Mouse (Mus musculus): ENCODE data around the gene Calm3. TPM values are rescaled to one million over a fixed set of nuclear protein-coding genes. Genes with fewer than 3 reads are reported as not detected.

Gene Calm3
- polyA plus RNA-seq, 1 experiment from 2014 or later, result 197 TPM

DNA sequence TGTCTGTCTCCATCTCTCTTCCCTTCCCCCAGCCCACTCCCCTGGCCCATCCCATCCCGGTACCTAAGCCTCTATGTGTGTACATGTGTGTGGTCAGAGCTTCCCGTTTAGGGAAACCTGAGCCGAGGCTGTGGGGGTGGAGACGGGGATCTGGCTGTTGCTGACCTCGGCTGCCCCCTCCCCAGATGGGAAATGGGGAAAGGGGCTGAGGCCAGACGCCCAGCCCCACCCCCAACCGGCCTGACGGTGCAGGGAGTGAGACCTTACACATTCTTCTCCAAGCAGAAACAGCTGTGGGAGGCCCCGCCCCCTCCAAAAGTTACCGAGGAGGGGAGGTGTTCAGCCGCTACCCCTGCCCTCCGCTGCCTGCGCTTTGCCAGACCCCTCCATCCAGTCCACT is 47.3 kb downstream of the Calm3 start:
- WGBS (ENCODE audit: missing documents), result 26% methylated on average over 13 of the region's 13 CpGs
- Histone ChIP-seq H3K36me3 (ENCODE audit: inconsistent target) (no peaks in the 10 kb centered on the region), H3K4me3 (ENCODE audit: inconsistent target) (no peak overlapping the region)

DNA sequence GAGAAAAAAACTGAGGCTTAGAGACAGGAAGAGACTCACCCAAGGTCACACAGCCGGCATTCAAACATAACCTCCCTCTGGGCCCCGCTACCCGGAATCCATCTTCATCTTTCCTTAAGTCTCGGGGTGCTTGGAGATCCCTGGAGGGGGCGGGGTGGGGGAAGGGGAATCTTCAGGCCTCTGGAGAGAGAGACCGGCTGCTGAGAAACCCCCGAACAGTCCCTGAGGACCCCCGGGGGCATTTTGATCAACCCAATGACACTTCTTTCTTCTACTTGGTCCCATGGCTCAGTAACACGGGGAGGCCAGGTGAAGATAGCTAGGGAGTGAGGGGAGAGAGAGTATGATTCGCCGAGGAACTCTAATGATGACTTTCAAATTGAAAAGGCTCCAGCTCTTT is 47.9 kb downstream of the Calm3 start:
- WGBS (ENCODE audit: missing documents), result 42% methylated on average over 11 of the region's 11 CpGs

More for the DNA sequence above, 47.3 kb downstream of the Calm3 start:
- no peaks in the 10 kb centered on the region for H3K79me2 ChIP-seq (ENCODE audit: inconsistent target)
- no peak overlapping the region for H3K27ac ChIP-seq

DNA sequence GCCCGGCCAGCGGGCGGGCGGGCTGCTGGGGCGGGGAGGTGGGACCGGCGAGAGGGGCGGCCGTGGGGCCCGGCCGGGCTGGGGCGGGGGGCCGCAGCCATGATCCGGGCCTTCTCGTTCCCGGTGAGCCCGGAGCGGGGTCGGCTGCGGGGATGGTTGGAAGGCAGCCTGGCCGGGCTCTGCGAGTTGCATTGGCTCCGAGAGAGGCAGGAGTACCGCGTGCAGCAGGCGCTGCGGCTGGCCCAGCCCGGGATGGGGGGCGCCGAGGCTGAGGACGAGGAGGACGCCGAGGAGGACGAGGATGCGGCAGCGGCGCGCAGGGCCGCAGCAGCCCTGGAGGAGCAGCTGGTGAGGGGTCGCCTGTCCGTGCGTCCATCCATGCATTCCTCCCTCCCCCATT is 48.6 kb downstream of the Calm3 start:
- Histone ChIP-seq H3K27ac (no peak overlapping the region), H3K36me3 (ENCODE audit: inconsistent target) (no peaks in the 10 kb centered on the region), H3K4me3 (ENCODE audit: inconsistent target) (no peak overlapping the region), H3K79me2 (ENCODE audit: inconsistent target) (no peaks in the 10 kb centered on the region)
- 0% methylated on average over 28 of the region's 42 CpGs for WGBS (ENCODE audit: missing documents)

More for the DNA sequence above, 47.9 kb downstream of the Calm3 start:
- Histone ChIP-seq H3K27ac (no peak overlapping the region), H3K36me3 (ENCODE audit: inconsistent target) (no peaks in the 10 kb centered on the region), H3K79me2 (ENCODE audit: inconsistent target) (no peaks in the 10 kb centered on the region), H3K4me3 (ENCODE audit: inconsistent target) (no peak overlapping the region)

DNA sequence AGATGAGACGGTGACA is 48.8 kb downstream of the Calm3 start, which contains the start of gene Dact3:
Gene Dact3 (plus strand): TSS at position 8 of the 16 bp plus-strand sequence.
- WGBS (ENCODE audit: missing documents), result no CpG with 5 or more reads among the region's 1 CpGs
- Histone ChIP-seq H3K36me3 (ENCODE audit: inconsistent target) (0 out of 2 replicates have a peak, but pooled peaks cover under 1% of the 10 kb centered on the region), H3K4me3 (ENCODE audit: inconsistent target) (peak within 1 kb of the TSS; percentile 37), H3K79me2 (ENCODE audit: inconsistent target) (no peaks in the 10 kb centered on the region), H3K27ac (peak within 1 kb of the TSS; percentile 66)

DNA sequence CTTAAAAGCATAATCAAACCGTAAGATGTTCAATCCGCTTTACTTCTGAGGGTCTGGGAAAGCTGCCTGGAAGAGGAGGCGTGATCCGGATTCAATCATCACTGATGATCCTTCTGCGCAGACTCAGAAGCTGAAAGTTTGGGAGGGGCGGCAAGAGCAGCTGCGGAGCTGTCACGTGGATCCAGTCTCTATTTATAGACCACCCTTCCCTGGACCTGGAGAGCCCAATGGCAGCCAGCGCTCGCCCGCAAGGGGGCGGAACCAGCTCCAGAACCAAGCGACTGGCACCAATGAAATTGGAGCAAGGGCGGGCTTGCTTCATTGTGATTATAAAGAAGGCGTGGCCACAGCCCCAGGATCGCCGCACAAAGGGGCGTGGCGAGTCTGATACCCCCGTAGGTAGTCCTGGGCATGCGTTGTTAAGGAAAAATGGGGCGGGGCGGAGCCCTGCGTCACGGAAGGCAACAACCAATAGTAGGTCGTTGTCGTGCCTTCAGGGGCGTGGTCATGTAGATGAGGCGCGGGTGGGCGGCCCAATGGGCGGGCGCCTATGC is 49.1 kb downstream of the Calm3 start:
- 0 out of 2 replicates have a peak, but pooled peaks cover 4% of the 10 kb centered on the region for H3K36me3 ChIP-seq (ENCODE audit: inconsistent target)
- H3K4me3 ChIP-seq (ENCODE audit: inconsistent target), result peak overlapping the region; percentile 37
- no peaks in the 10 kb centered on the region for H3K79me2 ChIP-seq (ENCODE audit: inconsistent target)
- 1% methylated on average over 27 of the region's 33 CpGs for WGBS (ENCODE audit: missing documents)
- peak overlapping the region; percentile 66 for H3K27ac ChIP-seq

DNA sequence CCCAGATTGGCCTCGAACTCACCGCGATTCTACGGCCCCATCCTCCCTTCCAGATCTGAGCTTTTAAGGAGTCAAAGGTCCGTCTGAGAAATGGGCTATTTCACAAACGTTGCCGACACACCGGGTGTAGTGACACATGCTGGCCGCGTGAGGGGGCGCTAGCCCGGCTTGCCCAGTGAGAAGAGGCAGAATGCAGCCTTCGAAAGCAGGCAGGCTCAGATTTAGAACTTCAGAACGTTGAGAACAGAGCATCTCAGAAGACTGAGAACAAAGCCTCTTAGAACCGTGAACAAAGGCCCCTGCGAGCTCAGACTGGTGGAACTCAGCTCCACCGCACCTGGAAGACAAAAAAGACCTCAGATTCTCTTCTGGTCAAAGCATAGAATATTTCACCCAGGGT is 49.7 kb downstream of the Calm3 start:
- 2% methylated on average over 17 of the region's 17 CpGs for WGBS (ENCODE audit: missing documents)
- Histone ChIP-seq H3K79me2 (ENCODE audit: inconsistent target) (no peaks in the 10 kb centered on the region), H3K27ac (peak overlapping the region; percentile 66), H3K4me3 (ENCODE audit: inconsistent target) (peak overlapping the region; percentile 37), H3K36me3 (ENCODE audit: inconsistent target) (0 out of 2 replicates have a peak, but pooled peaks cover 8% of the 10 kb centered on the region)

DNA sequence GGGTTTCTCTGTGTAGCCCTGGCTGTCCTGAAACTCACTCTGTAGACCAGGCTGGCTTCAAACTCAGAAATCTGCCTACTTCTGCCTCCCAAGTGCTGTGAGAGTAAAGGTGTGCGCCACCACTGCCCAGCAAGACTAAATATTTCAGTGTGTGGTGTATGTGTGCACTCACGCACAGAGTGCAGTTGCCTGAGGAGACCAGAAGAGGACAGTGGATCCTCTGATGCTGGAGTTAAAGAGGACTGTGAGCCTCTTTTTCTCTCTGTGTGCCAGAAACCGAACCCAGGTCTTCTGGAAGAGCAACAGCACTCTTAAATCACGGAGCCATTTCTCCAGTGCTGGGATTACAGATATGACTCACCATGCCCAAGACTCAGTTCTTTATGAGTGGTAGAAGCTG is 50.5 kb downstream of the Calm3 start:
- Histone ChIP-seq H3K79me2 (ENCODE audit: inconsistent target) (no peaks in the 10 kb centered on the region), H3K4me3 (ENCODE audit: inconsistent target) (no peak overlapping the region), H3K27ac (no peak overlapping the region), H3K36me3 (ENCODE audit: inconsistent target) (0 out of 2 replicates have a peak, but pooled peaks cover 8% of the 10 kb centered on the region)
- WGBS (ENCODE audit: missing documents), result 91% methylated on average over 4 of the region's 4 CpGs

DNA sequence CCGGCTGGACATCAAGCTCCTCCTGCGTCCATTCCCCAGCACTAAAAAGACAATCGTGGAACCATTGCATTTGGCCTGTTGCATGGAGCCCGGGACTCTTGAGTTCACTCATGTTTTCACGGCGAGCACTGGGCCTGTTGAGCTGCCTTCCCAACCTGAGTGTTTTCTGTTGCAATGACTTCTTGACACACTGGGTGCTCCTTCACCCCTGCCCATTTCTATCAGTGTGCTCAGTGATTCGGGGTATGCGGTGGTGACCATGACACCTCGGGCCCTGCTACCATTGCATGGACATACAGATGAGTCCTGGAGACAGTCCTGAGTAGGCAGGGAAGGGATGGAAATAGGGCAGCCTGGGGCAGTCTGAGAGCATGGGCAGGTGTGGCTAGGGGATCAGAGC is 51.4 kb downstream of the Calm3 start:
- Histone ChIP-seq H3K4me3 (ENCODE audit: inconsistent target) (no peak overlapping the region), H3K36me3 (ENCODE audit: inconsistent target) (0 out of 2 replicates have a peak, but pooled peaks cover 8% of the 10 kb centered on the region), H3K79me2 (ENCODE audit: inconsistent target) (no peaks in the 10 kb centered on the region), H3K27ac (no peak overlapping the region)
- WGBS (ENCODE audit: missing documents), result 95% methylated on average over 9 of the region's 9 CpGs

DNA sequence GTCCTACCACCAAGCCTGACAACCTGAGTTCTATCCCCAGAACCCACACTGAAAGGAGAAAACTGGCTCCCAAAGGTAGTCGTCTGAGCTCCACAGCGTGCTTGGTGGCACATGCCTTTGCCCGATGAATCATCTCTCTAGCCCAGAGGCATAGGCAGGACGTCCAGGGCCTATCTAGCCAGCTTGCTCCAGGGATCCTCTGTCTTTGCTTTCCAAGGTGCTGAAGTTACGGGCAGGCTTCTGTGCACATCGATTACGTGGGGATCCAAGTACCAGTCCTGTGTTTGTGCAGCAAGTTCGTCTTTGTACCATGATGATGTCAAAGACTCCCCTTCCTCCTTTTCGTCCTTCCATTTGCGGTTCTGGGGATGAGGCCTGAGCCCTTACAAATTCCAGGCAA is 52.3 kb downstream of the Calm3 start:
- Histone ChIP-seq H3K79me2 (ENCODE audit: inconsistent target) (no peaks in the 10 kb centered on the region), H3K36me3 (ENCODE audit: inconsistent target) (0 out of 2 replicates have a peak, but pooled peaks cover 8% of the 10 kb centered on the region)
- WGBS (ENCODE audit: missing documents), result 88% methylated on average over 10 of the region's 10 CpGs

DNA sequence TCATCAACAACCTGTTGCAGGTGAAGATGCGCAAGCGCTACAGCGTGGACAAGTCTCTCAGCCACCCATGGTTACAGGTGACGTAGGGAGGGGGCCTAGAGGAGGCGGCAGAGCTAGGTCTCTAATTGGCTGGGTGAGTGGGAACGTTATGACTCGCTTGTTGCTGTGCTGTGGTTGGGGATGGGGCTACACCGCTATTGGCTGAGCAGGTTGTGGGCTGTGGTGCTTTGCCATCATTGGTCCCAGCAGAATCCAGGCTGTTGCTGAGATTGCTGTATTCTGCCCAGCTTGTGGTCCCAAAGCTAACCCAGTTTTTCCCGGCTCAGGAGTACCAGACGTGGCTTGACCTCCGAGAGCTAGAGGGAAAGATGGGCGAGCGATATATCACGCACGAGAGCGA is 54.4 kb downstream of the Calm3 start:
- Histone ChIP-seq H3K4me3 (ENCODE audit: inconsistent target) (no peak overlapping the region), H3K79me2 (ENCODE audit: inconsistent target) (no peaks in the 10 kb centered on the region), H3K36me3 (ENCODE audit: inconsistent target) (peaks cover 8% of the 10 kb centered on the region; the same call in 1 of the 2 replicates), H3K27ac (no peak overlapping the region)
- 96% methylated on average over 16 of the region's 16 CpGs for WGBS (ENCODE audit: missing documents)

More for the DNA sequence above, 52.3 kb downstream of the Calm3 start:
- H3K4me3 ChIP-seq (ENCODE audit: inconsistent target), result no peak overlapping the region
- H3K27ac ChIP-seq, result no peak overlapping the region

DNA sequence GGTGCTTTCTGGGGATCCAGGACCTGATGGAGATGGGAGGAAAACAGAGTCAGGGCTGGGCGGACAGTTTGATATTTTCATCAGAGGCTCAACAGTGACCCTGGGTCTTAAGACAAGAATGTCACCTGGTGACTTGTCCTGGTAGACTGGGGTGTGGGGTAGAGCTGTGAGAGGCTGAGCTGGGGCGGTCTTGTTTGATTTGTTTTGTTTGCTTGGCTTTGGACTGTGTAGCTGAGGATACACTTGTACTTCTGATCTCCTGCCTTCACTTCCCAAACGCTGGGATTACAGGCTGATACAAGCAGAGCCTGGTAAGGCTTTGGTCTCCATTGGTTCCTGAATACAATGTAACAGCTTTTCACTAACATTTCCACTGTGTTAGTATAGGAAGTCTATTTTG is 56.4 kb downstream of the Calm3 start:
- H3K36me3 ChIP-seq (ENCODE audit: inconsistent target), result peaks cover 8% of the 10 kb centered on the region; the same call in 1 of the 2 replicates
- no peak overlapping the region for H3K4me3 ChIP-seq (ENCODE audit: inconsistent target)
- WGBS (ENCODE audit: missing documents), result 90% methylated on average over 3 of the region's 3 CpGs
- H3K27ac ChIP-seq, result no peak overlapping the region
- no peaks in the 10 kb centered on the region for H3K79me2 ChIP-seq (ENCODE audit: inconsistent target)

Other genes starting within 250 kb of the Calm3 start
- not detected in 3 replicates for gene Ceacam15, start 248.4 kb downstream of the Calm3 start, polyA plus RNA-seq (2018)
- not detected in 3 replicates for gene Ceacam9, start 202.2 kb downstream of the Calm3 start, polyA plus RNA-seq (2018)
- gene Ap2s1, start 185.7 kb downstream of the Calm3 start, polyA plus RNA-seq (2018), result 207 to 606 TPM (median 518 TPM) in 3 replicates
- gene Slc1a5, start 142.8 kb downstream of the Calm3 start, polyA plus RNA-seq (2018), result 4.0 to 23.3 TPM (median 15.1 TPM) in 3 replicates
- 26.7 to 43.9 TPM (median 39.6 TPM) in 3 replicates for gene Strn4, start 108.2 kb downstream of the Calm3 start, polyA plus RNA-seq (2018)
- gene Fkrp, start 107.4 kb downstream of the Calm3 start, polyA plus RNA-seq (2018), result 17.4 to 25.4 TPM (median 20.5 TPM) in 3 replicates
- gene Prkd2, start 81.2 kb downstream of the Calm3 start, polyA plus RNA-seq (2018), result 3.7 to 6.1 TPM (median 4.8 TPM) in 3 replicates
- gene Dact3, start 48.8 kb downstream of the Calm3 start, polyA plus RNA-seq (2018), result 0.15 to 0.32 TPM (median 0.31 TPM) in 3 replicates
- not detected in 3 replicates for gene Gng8, start 32.3 kb downstream of the Calm3 start, polyA plus RNA-seq (2018)
- gene Ptgir, start 17.6 kb downstream of the Calm3 start, polyA plus RNA-seq (2018), result 2.2 to 3.8 TPM (median 3.6 TPM) in 3 replicates
- gene Pnmal2, start 20.6 kb upstream of the Calm3 start, polyA plus RNA-seq (2018), result not detected in 3 replicates
- gene Pnmal1, start 35.6 kb upstream of the Calm3 start, polyA plus RNA-seq (2018), result not detected in 3 replicates
- gene Gm42372, start 59.0 kb upstream of the Calm3 start, polyA plus RNA-seq (2018), result not detected in 3 replicates
- gene Ccdc8, start 68.6 kb upstream of the Calm3 start, polyA plus RNA-seq (2018), result 0.03 TPM in 1 of 3 replicates, not detected in the others
- 49.0 to 68.9 TPM (median 61.2 TPM) in 3 replicates for gene Ppp5c, start 103.8 kb upstream of the Calm3 start, polyA plus RNA-seq (2018)
- gene Hif3a, start 138.3 kb upstream of the Calm3 start, polyA plus RNA-seq (2018), result not detected in 3 replicates
- gene Psg16, start 149.9 kb upstream of the Calm3 start, polyA plus RNA-seq (2018), result not detected in 3 replicates
- gene Ceacam3, start 226.2 kb upstream of the Calm3 start, polyA plus RNA-seq (2018), result not detected in 3 replicates